Mouse (Mus musculus) intestine, embryonic 16.5 days (tissue): ENCODE results near the gene Rasa2. TPM values are rescaled to one million over a fixed set of nuclear protein-coding genes. Genes with fewer than 3 reads are reported as not detected.
"Not testable (repeated sequence)": the region's sequence is repeated elsewhere in the genome, so short reads cannot be mapped to it uniquely, and the experiment has no call there.

Experiments
- ATAC-seq: fragments of 200-750 bp; cut with Nextera tagmentation; 2 replicates; pipeline ENCODE4 v1.8.0; 2017; ENCODE audit warnings: moderate TSS enrichment, moderate library complexity
- H3K27ac ChIP-seq: fragments of 300-500 bp; sonication (generic); 2 replicates; pipeline ENCODE4 v1.5.1; 2014; ENCODE audit warnings: mild to moderate bottlenecking, low read length
- H3K27me3 ChIP-seq: fragments of 300-500 bp; sonication (generic); replicated peaks from 2 replicates; pipeline ENCODE4 v1.6.1; 2014; ENCODE audit warnings: low read length, control low read depth, mixed read lengths; ENCODE audit not compliant: control insufficient read depth, insufficient read depth
- H3K36me3 ChIP-seq: fragments of 300-500 bp; sonication (generic); 2 replicates; pipeline ENCODE4 v1.6.1; 2014; ENCODE audit warnings: low read length, control low read depth; ENCODE audit not compliant: control insufficient read depth, insufficient read depth
- H3K4me1 ChIP-seq: fragments of 300-500 bp; sonication (generic); 2 replicates; pipeline ENCODE4 v1.6.1; 2014; ENCODE audit warnings: low read length, control low read depth, mixed read lengths; ENCODE audit not compliant: control insufficient read depth, insufficient read depth
- H3K4me2 ChIP-seq: fragments of 300-500 bp; sonication (generic); 2 replicates; pipeline ENCODE4 v1.6.1; 2014; ENCODE audit warnings: low read depth, low read length, control low read depth
- H3K4me3 ChIP-seq: fragments of 300-500 bp; sonication (generic); 2 replicates; pipeline ENCODE4 v1.5.1; 2014; ENCODE audit warnings: mild to moderate bottlenecking, low read length
- H3K9ac ChIP-seq: fragments of 300-500 bp; sonication (generic); 2 replicates; pipeline ENCODE4 v1.6.1; 2014; ENCODE audit warnings: low read depth, low read length
- H3K9me3 ChIP-seq: fragments of 300-500 bp; sonication (generic); 2 replicates; pipeline ENCODE4 v1.6.1; 2016; ENCODE audit warnings: low read length, control low read depth; ENCODE audit not compliant: control insufficient read depth
- WGBS: fragments of 180-500 bp; shearing (Covaris S2); extraction: QIAGEN DNeasy Blood & Tissue Kit; methylation state at CpG from one replicate; pipeline ENCODE4 v1.1.7; 2014; 5-methylcytosine and 5-hydroxymethylcytosine counted together
- polyA plus RNA-seq: library from polyadenylated mRNA; unstranded; fragments of >200 nt; fragmentation: Nextera tagmentation; extraction: Ambion mirVana; gene quantifications from 2 replicates; pipeline ENCODE4 v1.2.1, GENCODE M21; 2015

The Rasa2 gene
- polyA plus RNA-seq, 1 experiment from 2014 or later: 15.3 TPM

- Histone ChIP-seq H3K9ac (no peak overlapping the region), H3K27ac (no peak overlapping the region), H3K9me3 (no peaks in the 10 kb centered on the region), H3K4me2 (peak overlapping the region; percentile 24), H3K4me1 (peaks cover 12% of the 10 kb centered on the region), H3K4me3 (peak overlapping the region; percentile 3; the same call in 1 of the 2 replicates), H3K27me3 (no peaks in the 10 kb centered on the region), H3K36me3 (no peaks in the 10 kb centered on the region)
- 30% methylated on average over 11 of the region's 11 CpGs for whole genome bisulfite sequencing
- peak; percentile 62 for ATAC-seq
These were observed 100.7 kb downstream of the Rasa2 start for GRCm38 (mm10) chr9:96530674-96531081.

GRCm38 (mm10) chr9:96529961-96530673 lies 101.3 kb downstream of the Rasa2 start:
- 64% methylated on average over 10 of the region's 10 CpGs for WGBS
- H3K4me2 ChIP-seq: peak overlapping the region; percentile 24; the same call in 1 of the 2 replicates

GRCm38 (mm10) chr9:96526011-96526410 lies 105.4 kb downstream of the Rasa2 start:
- Histone ChIP-seq H3K27ac (no peak overlapping the region), H3K4me1 (peaks cover 13% of the 10 kb centered on the region; the same call in 1 of the 2 replicates), H3K36me3 (no peaks in the 10 kb centered on the region), H3K9ac (no peak overlapping the region), H3K9me3 (no peaks in the 10 kb centered on the region), H3K4me3 (no peak overlapping the region), H3K4me2 (no peak overlapping the region), H3K27me3 (0 out of 2 replicates have a peak, but pooled peaks cover 2% of the 10 kb centered on the region)
- WGBS: 80% methylated on average over 4 of the region's 4 CpGs
- ATAC-seq: no peak

More at GRCm38 (mm10) chr9:96529961-96530673, 101.3 kb downstream of the Rasa2 start:
- 0 out of 2 replicates have a peak, but pooled peaks cover 2% of the 10 kb centered on the region for H3K27me3 ChIP-seq
- no peak overlapping the region for H3K27ac ChIP-seq
- H3K36me3 ChIP-seq: no peaks in the 10 kb centered on the region
- ATAC-seq: no peak
- no peak overlapping the region for H3K9ac ChIP-seq
- peak overlapping the region; percentile 3; the same call in 1 of the 2 replicates for H3K4me3 ChIP-seq
- H3K9me3 ChIP-seq: no peaks in the 10 kb centered on the region
- H3K4me1 ChIP-seq: peaks cover 15% of the 10 kb centered on the region

- 51% methylated on average over 12 of the region's 12 CpGs for WGBS
- ATAC-seq: peak; percentile 36; the same call in 1 of the 2 replicates
- Histone ChIP-seq H3K4me1 (0 out of 2 replicates have a peak, but pooled peaks cover 6% of the 10 kb centered on the region), H3K4me2 (no peak within 1 kb of the TSS), H3K9ac (no peak within 1 kb of the TSS), H3K9me3 (no peaks in the 10 kb centered on the region), H3K27ac (no peak within 1 kb of the TSS), H3K36me3 (no peaks in the 10 kb centered on the region), H3K4me3 (no peak within 1 kb of the TSS), H3K27me3 (0 out of 2 replicates have a peak, but pooled peaks cover 2% of the 10 kb centered on the region)
These were observed 106.4 kb downstream of the Rasa2 start, which contains the start of gene Gm28729 for GRCm38 (mm10) chr9:96524972-96525506. TSS of gene Gm28729 (minus strand) at chr9:96525264.

- WGBS: 81% methylated on average over 5 of the region's 5 CpGs
- no peak for ATAC-seq
- H3K4me3 ChIP-seq: no peak overlapping the region
These were observed 108.3 kb downstream of the Rasa2 start for GRCm38 (mm10) chr9:96523148-96523547.

GRCm38 (mm10) chr9:96521574-96521973 lies 109.8 kb downstream of the Rasa2 start:
- H3K27ac ChIP-seq, H3K4me3 ChIP-seq, ATAC-seq, H3K27me3 ChIP-seq, H3K9me3 ChIP-seq, H3K36me3 ChIP-seq, H3K4me2 ChIP-seq, H3K4me1 ChIP-seq, H3K9ac ChIP-seq: not testable (repeated sequence)
- 83% methylated on average over 2 of the region's 2 CpGs for WGBS

More at GRCm38 (mm10) chr9:96523148-96523547, 108.3 kb downstream of the Rasa2 start:
- Histone ChIP-seq H3K36me3 (no peaks in the 10 kb centered on the region), H3K9ac (no peak overlapping the region), H3K4me2 (no peak overlapping the region), H3K4me1 (0 out of 2 replicates have a peak, but pooled peaks cover 6% of the 10 kb centered on the region), H3K9me3 (no peaks in the 10 kb centered on the region), H3K27me3 (0 out of 2 replicates have a peak, but pooled peaks cover 2% of the 10 kb centered on the region), H3K27ac (no peak overlapping the region)

GRCm38 (mm10) chr9:96517429-96517828 lies 114.0 kb downstream of the Rasa2 start:
- Histone ChIP-seq H3K36me3 (no peaks in the 10 kb centered on the region), H3K27ac (no peak overlapping the region), H3K4me3 (no peak overlapping the region), H3K9me3 (no peaks in the 10 kb centered on the region), H3K9ac (no peak overlapping the region), H3K4me1 (no peaks in the 10 kb centered on the region), H3K4me2 (no peak overlapping the region), H3K27me3 (no peaks in the 10 kb centered on the region)
- no peak for ATAC-seq
- WGBS: 24% methylated on average over 4 of the region's 4 CpGs

- no peaks in the 10 kb centered on the region for H3K9me3 ChIP-seq
- no peaks in the 10 kb centered on the region for H3K36me3 ChIP-seq
- WGBS: 45% methylated on average over 3 of the region's 3 CpGs
- no peaks in the 10 kb centered on the region for H3K4me1 ChIP-seq
- no peak for ATAC-seq
- H3K4me3 ChIP-seq: no peak overlapping the region
- H3K9ac ChIP-seq: no peak overlapping the region
- H3K4me2 ChIP-seq: no peak overlapping the region
- H3K27ac ChIP-seq: no peak overlapping the region
- H3K27me3 ChIP-seq: no peaks in the 10 kb centered on the region
These were observed 114.6 kb downstream of the Rasa2 start for GRCm38 (mm10) chr9:96516806-96517205.

- WGBS: 78% methylated on average over 5 of the region's 5 CpGs
- H3K4me3 ChIP-seq: no peak overlapping the region
- no peak for ATAC-seq
These were observed 115.7 kb downstream of the Rasa2 start for GRCm38 (mm10) chr9:96515737-96516136.

More at GRCm38 (mm10) chr9:96515737-96516136, 115.7 kb downstream of the Rasa2 start:
- H3K27ac ChIP-seq: no peak overlapping the region
- no peaks in the 10 kb centered on the region for H3K4me1 ChIP-seq
- no peak overlapping the region for H3K9ac ChIP-seq
- no peaks in the 10 kb centered on the region for H3K27me3 ChIP-seq
- H3K36me3 ChIP-seq: no peaks in the 10 kb centered on the region
- no peak overlapping the region for H3K4me2 ChIP-seq
- H3K9me3 ChIP-seq: no peaks in the 10 kb centered on the region
